Mouse (Mus musculus) liver, postnatal 0 days (tissue): ENCODE measurements around the gene Bcl2. TPM values are rescaled to one million over a fixed set of nuclear protein-coding genes. Genes with fewer than 3 reads are reported as not detected.

ENCODE experiments used
- ATAC-seq: fragments of 200-750 bp; cut with Nextera tagmentation; 2 replicates; pipeline ENCODE4 v1.8.0; 2017; ENCODE audit warnings: mild to moderate bottlenecking, moderate library complexity
- DNase-seq: peaks from one replicate; pipeline ENCODE4 v3.0.0-alpha.2; 2016
- H3K27ac ChIP-seq: fragments of 300-500 bp; sonication (generic); 2 replicates; pipeline ENCODE4 v1.5.1; 2014; ENCODE audit warnings: antibody characterized with exemption, moderate library complexity, mild to moderate bottlenecking, low read depth
- H3K27me3 ChIP-seq: fragments of 300-500 bp; sonication (generic); 2 replicates; pipeline ENCODE4 v1.6.1; 2014; ENCODE audit warnings: low read length, control low read depth, mixed read lengths; ENCODE audit not compliant: insufficient read depth
- H3K36me3 ChIP-seq: fragments of 300-500 bp; sonication (generic); replicated peaks from 2 replicates; pipeline ENCODE4 v1.6.1; 2014; ENCODE audit warnings: mild to moderate bottlenecking, control low read depth, low read length, moderate library complexity, mixed read lengths; ENCODE audit not compliant: insufficient read depth
- H3K4me1 ChIP-seq: fragments of 300-500 bp; sonication (generic); 2 replicates; pipeline ENCODE4 v1.6.1; 2014; ENCODE audit warnings: antibody characterized with exemption, mild to moderate bottlenecking, control low read depth; ENCODE audit not compliant: insufficient read depth
- H3K4me2 ChIP-seq: fragments of 300-500 bp; sonication (generic); 2 replicates; pipeline ENCODE4 v1.6.1; 2014; ENCODE audit warnings: low read depth, mild to moderate bottlenecking, low read length, moderate library complexity, mixed read lengths
- H3K4me3 ChIP-seq: fragments of 300-500 bp; sonication (generic); 2 replicates; pipeline ENCODE4 v1.5.1; 2014; ENCODE audit warnings: low read depth, low read length
- H3K9ac ChIP-seq: fragments of 300-500 bp; sonication (generic); replicated peaks from 2 replicates; pipeline ENCODE4 v1.6.1; 2014; ENCODE audit warnings: mild to moderate bottlenecking, moderate library complexity
- H3K9me3 ChIP-seq: fragments of 300-500 bp; sonication (generic); 2 replicates; pipeline ENCODE4 v1.6.1; 2016; ENCODE audit warnings: mild to moderate bottlenecking, control low read depth, low read length, mixed read lengths
- CTCF ChIP-seq: sonication (generic); IDR thresholded peaks from 2 replicates; pipeline ENCODE4 v1.5.1; 2016; ENCODE audit warnings: antibody characterized with exemption, low read depth
- EP300 ChIP-seq: IDR thresholded peaks from 2 replicates; pipeline ENCODE4 v1.6.1; 2016; ENCODE audit warnings: antibody characterized with exemption, low read depth, mild to moderate bottlenecking
- WGBS: fragments of 180-500 bp; shearing (Covaris S2); extraction: QIAGEN DNeasy Blood & Tissue Kit; methylation state at CpG from one replicate; pipeline ENCODE4 v1.1.7; 2014; ENCODE audit not compliant: insufficient replicate concordance; 5-methylcytosine and 5-hydroxymethylcytosine counted together
- polyA plus RNA-seq: library from polyadenylated mRNA; unstranded; fragments of >200 nt; fragmentation: Nextera tagmentation; extraction: Ambion mirVana; gene quantifications from 2 replicates; pipeline ENCODE4 v1.2.1, GENCODE M21; 2015

Bcl2 gene
- polyA plus RNA-seq, 1 experiment from 2014 or later = 0.83 TPM

- Histone ChIP-seq H3K4me1 (no peaks in the 10 kb centered on the region), H3K36me3 (no peaks in the 10 kb centered on the region), H3K9me3 (no peaks in the 10 kb centered on the region), H3K9ac (no peak overlapping the region), H3K27me3 (no peaks in the 10 kb centered on the region), H3K4me2 (no peak overlapping the region), H3K27ac (no peak overlapping the region), H3K4me3 (no peak overlapping the region)
- no peak for TF ChIP-seq EP300
- TF ChIP-seq CTCF = no peak
- ATAC-seq = no peak
- WGBS = 81% methylated on average over 4 of the region's 4 CpGs
- no peak for DNase-seq
Observed at GRCm38 (mm10) chr1:106608098-106608778, 105.8 kb downstream of the Bcl2 start.

- 83% methylated on average over 5 of the region's 5 CpGs for WGBS
- Histone ChIP-seq H3K27ac (no peak overlapping the region), H3K4me2 (no peak overlapping the region), H3K36me3 (no peaks in the 10 kb centered on the region), H3K9ac (no peak overlapping the region), H3K4me3 (no peak overlapping the region), H3K4me1 (peaks cover 6% of the 10 kb centered on the region; the same call in 1 of the 2 replicates), H3K9me3 (no peaks in the 10 kb centered on the region), H3K27me3 (no peaks in the 10 kb centered on the region)
- DNase-seq = no peak
- TF ChIP-seq EP300 = no peak
- no peak for TF ChIP-seq CTCF
- no peak for ATAC-seq
Observed at GRCm38 (mm10) chr1:106606951-106607350, 107.1 kb downstream of the Bcl2 start.

GRCm38 (mm10) chr1:106603406-106603805 is 110.7 kb downstream of the Bcl2 start:
- H3K36me3 ChIP-seq = no peaks in the 10 kb centered on the region
- H3K4me1 ChIP-seq = peaks cover 6% of the 10 kb centered on the region; the same call in 1 of the 2 replicates
- H3K9me3 ChIP-seq = no peaks in the 10 kb centered on the region
- no peak overlapping the region for H3K9ac ChIP-seq
- DNase-seq (no peak), ATAC-seq (no peak)
- 53% methylated on average over 4 of the region's 4 CpGs for WGBS
- no peak overlapping the region for H3K4me3 ChIP-seq
- H3K27me3 ChIP-seq = no peaks in the 10 kb centered on the region
- no peak overlapping the region for H3K4me2 ChIP-seq
- TF ChIP-seq EP300 = no peak
- no peak for TF ChIP-seq CTCF
- H3K27ac ChIP-seq = no peak overlapping the region

GRCm38 (mm10) chr1:106602941-106603340 is 111.1 kb downstream of the Bcl2 start:
- H3K4me3 ChIP-seq = no peak overlapping the region
- TF ChIP-seq EP300 = no peak
- TF ChIP-seq CTCF = no peak
- ATAC-seq (no peak), DNase-seq (no peak)
- no peaks in the 10 kb centered on the region for H3K36me3 ChIP-seq
- H3K4me2 ChIP-seq = peak overlapping the region; percentile 22; the same call in 1 of the 2 replicates
- H3K27me3 ChIP-seq = no peaks in the 10 kb centered on the region
- 47% methylated on average over 6 of the region's 6 CpGs for WGBS
- peaks cover 6% of the 10 kb centered on the region; the same call in 1 of the 2 replicates for H3K4me1 ChIP-seq
- H3K27ac ChIP-seq = peak overlapping the region; percentile 34; the same call in 1 of the 2 replicates
- H3K9me3 ChIP-seq = no peaks in the 10 kb centered on the region
- no peak overlapping the region for H3K9ac ChIP-seq

- Histone ChIP-seq H3K9ac (no peak overlapping the region), H3K27me3 (no peaks in the 10 kb centered on the region), H3K9me3 (no peaks in the 10 kb centered on the region), H3K4me1 (peaks cover 6% of the 10 kb centered on the region; the same call in 1 of the 2 replicates), H3K4me3 (no peak overlapping the region), H3K27ac (peak overlapping the region; percentile 34; the same call in 1 of the 2 replicates), H3K36me3 (no peaks in the 10 kb centered on the region), H3K4me2 (peak overlapping the region; percentile 22; the same call in 1 of the 2 replicates)
- no peak for ATAC-seq
- DNase-seq = no peak
- 52% methylated on average over 5 of the region's 5 CpGs for WGBS
- TF ChIP-seq CTCF (no peak), EP300 (no peak)
Observed at GRCm38 (mm10) chr1:106602536-106602935, 111.5 kb downstream of the Bcl2 start.

- no peaks in the 10 kb centered on the region for H3K27me3 ChIP-seq
- no peak for ATAC-seq
- 75% methylated on average over 4 of the region's 4 CpGs for WGBS
Observed at GRCm38 (mm10) chr1:106601247-106601646, 112.8 kb downstream of the Bcl2 start.

More at GRCm38 (mm10) chr1:106601247-106601646, 112.8 kb downstream of the Bcl2 start:
- no peaks in the 10 kb centered on the region for H3K36me3 ChIP-seq
- no peak overlapping the region for H3K4me2 ChIP-seq
- no peak for DNase-seq
- no peak overlapping the region for H3K4me3 ChIP-seq
- H3K9me3 ChIP-seq = no peaks in the 10 kb centered on the region
- H3K27ac ChIP-seq = no peak overlapping the region
- no peak for TF ChIP-seq CTCF
- no peak for TF ChIP-seq EP300
- H3K9ac ChIP-seq = no peak overlapping the region
- H3K4me1 ChIP-seq = peaks cover 6% of the 10 kb centered on the region; the same call in 1 of the 2 replicates
